Mouse (Mus musculus) testis, adult 2 months (tissue): ENCODE measurements around the gene Ddx24. TPM values are rescaled to one million over a fixed set of nuclear protein-coding genes. Genes with fewer than 3 reads are reported as not detected.

ENCODE experiments used
- H3K27ac ChIP-seq: fragments of 200-500 bp; 2 replicates; pipeline ENCODE4 v1.5.1; 2012; ENCODE audit warnings: low read depth, low read length; ENCODE audit not compliant: control insufficient read depth, insufficient read depth
- H3K27me3 ChIP-seq: fragments of 200-500 bp; 2 replicates; pipeline ENCODE4 v1.6.1; 2012; ENCODE audit warnings: mild to moderate bottlenecking, low read length, moderate library complexity; ENCODE audit not compliant: control insufficient read depth, insufficient read depth
- H3K36me3 ChIP-seq: fragments of 200-500 bp; 2 replicates; pipeline ENCODE4 v1.6.1; 2012; ENCODE audit warnings: mild to moderate bottlenecking, low read length; ENCODE audit not compliant: control insufficient read depth, insufficient read depth
- H3K4me1 ChIP-seq: fragments of 200-500 bp; 2 replicates; pipeline ENCODE4 v1.6.1; 2012; ENCODE audit warnings: low read length; ENCODE audit not compliant: control insufficient read depth, insufficient read depth
- H3K4me3 ChIP-seq: fragments of 200-500 bp; 2 replicates; pipeline ENCODE4 v1.5.1; 2012; ENCODE audit warnings: low read depth, mild to moderate bottlenecking, low read length, moderate library complexity, mixed read lengths; ENCODE audit not compliant: control insufficient read depth
- CTCF ChIP-seq: fragments of 200-500 bp; IDR thresholded peaks from 2 replicates; pipeline ENCODE4 v1.5.1; 2012; ENCODE audit warnings: low read depth, mild to moderate bottlenecking, inconsistent platforms, low read length, moderate library complexity; ENCODE audit not compliant: control insufficient read depth, insufficient read depth, insufficient replicate concordance
- POLR2A ChIP-seq: fragments of 200-500 bp; IDR thresholded peaks from 2 replicates; pipeline ENCODE4 v1.6.1; 2012; ENCODE audit warnings: low read depth, mild to moderate bottlenecking, inconsistent platforms, low read length, moderate library complexity; ENCODE audit not compliant: control insufficient read depth
- polyA plus RNA-seq: library from polyadenylated mRNA; depleted of rRNA; stranded (reverse); fragments of >200 nt; gene quantifications from 2 replicates; pipeline ENCODE4 v1.2.3, GENCODE M21; 2012; rRNA removed

The Ddx24 gene
- polyA plus RNA-seq, 1 experiment: 47.3 TPM

DNA sequence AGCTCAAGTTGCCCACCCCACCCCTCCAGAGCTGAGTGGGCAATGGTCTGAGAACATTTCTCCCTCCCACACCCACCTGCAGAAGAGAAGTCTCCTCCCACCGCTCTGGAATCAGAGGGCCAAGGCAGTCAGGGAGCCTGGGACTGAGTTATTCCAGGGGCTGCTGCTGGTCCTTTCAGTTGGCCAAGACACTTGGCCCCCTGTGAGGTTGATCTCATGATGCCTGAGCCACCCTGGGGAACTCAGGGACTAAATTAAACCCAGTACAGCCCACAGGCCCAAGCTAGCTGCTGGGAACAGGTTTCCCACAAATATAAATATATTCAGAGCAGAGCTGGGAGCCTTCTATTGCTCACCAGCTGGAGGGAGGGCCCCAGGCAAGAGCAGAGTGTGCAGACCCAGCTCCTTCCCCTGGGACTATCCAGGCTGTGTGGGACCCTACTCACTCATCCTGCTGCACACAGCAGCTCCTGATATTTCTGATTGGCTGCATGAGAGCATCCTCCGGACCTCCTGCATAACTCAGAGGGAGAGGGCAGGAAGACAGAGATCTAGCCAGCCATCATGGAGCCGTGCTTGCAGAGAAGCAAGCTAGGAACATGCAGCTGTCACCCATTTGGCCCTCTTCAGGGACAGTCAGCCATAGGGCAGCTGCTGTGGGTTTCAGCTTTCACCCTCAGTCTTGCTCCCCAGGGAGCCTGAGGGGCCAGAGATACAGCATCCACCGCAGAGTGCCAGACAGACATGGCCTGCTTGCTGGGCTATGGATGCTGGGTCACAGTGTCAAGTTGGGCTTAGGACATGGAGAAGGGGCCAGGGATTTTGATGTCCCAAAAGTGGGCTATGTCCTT is 66.5 kb downstream of the Ddx24 start:
- H3K4me1 ChIP-seq: no peaks in the 10 kb centered on the region
- no peaks in the 10 kb centered on the region for H3K36me3 ChIP-seq
- no peak for TF ChIP-seq POLR2A
- TF ChIP-seq CTCF: no peak
- no peaks in the 10 kb centered on the region for H3K27me3 ChIP-seq
- H3K4me3 ChIP-seq: no peak overlapping the region
- peak overlapping the region; percentile 32; the same call in 1 of the 2 replicates for H3K27ac ChIP-seq

DNA sequence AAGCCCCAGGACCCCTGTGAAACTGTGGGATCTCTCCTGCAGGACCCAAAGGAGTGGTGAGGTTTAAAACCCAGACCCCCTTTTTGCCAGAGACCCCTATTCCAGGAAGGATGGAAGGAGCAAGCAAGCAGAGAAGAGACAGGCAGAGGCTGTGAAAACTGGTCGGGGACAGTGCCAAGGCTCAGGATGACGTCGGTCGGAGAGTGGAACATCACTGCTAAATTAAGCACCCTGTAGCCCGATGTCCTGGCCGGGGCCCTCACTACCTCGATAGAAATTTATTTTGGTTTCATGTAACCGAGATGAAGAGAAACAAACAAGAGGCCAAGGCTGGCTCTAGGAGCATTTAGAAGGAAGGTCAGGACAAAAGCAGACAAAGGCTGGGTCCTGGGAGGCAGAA is 67.4 kb downstream of the Ddx24 start:
- no peak for TF ChIP-seq POLR2A
- no peak for TF ChIP-seq CTCF
- Histone ChIP-seq H3K27ac (peak overlapping the region; percentile 27; the same call in 1 of the 2 replicates), H3K36me3 (no peaks in the 10 kb centered on the region)

More for the DNA sequence above, 67.4 kb downstream of the Ddx24 start:
- Histone ChIP-seq H3K4me1 (no peaks in the 10 kb centered on the region), H3K27me3 (no peaks in the 10 kb centered on the region), H3K4me3 (no peak overlapping the region)

Other genes starting within 250 kb of the Ddx24 start
- 0.81 and 1.4 TPM in 2 replicates for gene Prima1, start 183.7 kb downstream of the Ddx24 start, polyA plus RNA-seq
- gene Fam181a, start 114.9 kb downstream of the Ddx24 start, polyA plus RNA-seq: 98.9 and 105 TPM in 2 replicates
- gene Asb2, start 69.8 kb downstream of the Ddx24 start, polyA plus RNA-seq: 3.6 and 5.1 TPM in 2 replicates
- 261 and 268 TPM in 2 replicates for gene Otub2, start 37.1 kb downstream of the Ddx24 start, polyA plus RNA-seq
- gene 9330161L09Rik, start 18.0 kb downstream of the Ddx24 start, polyA plus RNA-seq: 0.28 and 0.52 TPM in 2 replicates
- gene Ifi27, start 8.4 kb upstream of the Ddx24 start, polyA plus RNA-seq: 52.1 and 53.0 TPM in 2 replicates
- 4.7 and 12.9 TPM in 2 replicates for gene Ifi27l2a, start 17.9 kb upstream of the Ddx24 start, polyA plus RNA-seq
- not detected in 2 replicates for gene Ifi27l2b, start 31.4 kb upstream of the Ddx24 start, polyA plus RNA-seq
- gene Ppp4r4, start 106.5 kb upstream of the Ddx24 start, polyA plus RNA-seq: 15.6 and 17.6 TPM in 2 replicates
- gene Serpina10, start 205.6 kb upstream of the Ddx24 start, polyA plus RNA-seq: not detected in 2 replicates
- gene Serpina6, start 231.4 kb upstream of the Ddx24 start, polyA plus RNA-seq: 0.07 TPM in 1 of 2 replicates, not detected in the other